Mouse (Mus musculus): ENCODE measurements around the gene Gm13030. TPM values are rescaled to one million over a fixed set of nuclear protein-coding genes. Genes with fewer than 3 reads are reported as not detected.
"Not testable (repeated sequence)": the region's sequence is repeated elsewhere in the genome, so short reads cannot be mapped to it uniquely, and the experiment has no call there.

Gm13030 gene
- polyA plus RNA-seq, 1 experiment from 2014 or later: not detected

GRCm38 (mm10) chr4:138841386-138841785 is 32.4 kb downstream of the Gm13030 start:
- no peak overlapping the region for H3K9ac ChIP-seq
- WGBS: 74% methylated on average over 7 of the region's 7 CpGs
- ATAC-seq (replicated peaks; ENCODE audit: insufficient number of reproducible peaks, insufficient read depth, low FRiP score, low read depth): no peak

GRCm38 (mm10) chr4:138840726-138841125 is 33.0 kb downstream of the Gm13030 start:
- Histone ChIP-seq H3K36me3 (no peaks in the 10 kb centered on the region), H3K9me3 (replicated peaks) (peaks cover 10% of the 10 kb centered on the region; the same call in 1 of the 2 replicates), H3K4me2 (no peak overlapping the region), H3K4me3 (no peak overlapping the region), H3K9ac (no peak overlapping the region), H3K27ac (no peak overlapping the region), H3K27me3 (no peaks in the 10 kb centered on the region; the same call in 1 of the 2 replicates), H3K4me1 (replicated peaks) (no peaks in the 10 kb centered on the region)
- ATAC-seq (replicated peaks; ENCODE audit: insufficient number of reproducible peaks, insufficient read depth, low FRiP score, low read depth): no peak
- WGBS: 74% methylated on average over 8 of the region's 8 CpGs

More at GRCm38 (mm10) chr4:138841386-138841785, 32.4 kb downstream of the Gm13030 start:
- H3K27ac ChIP-seq: no peak overlapping the region
- H3K27me3 ChIP-seq: no peaks in the 10 kb centered on the region; the same call in 1 of the 2 replicates
- no peak overlapping the region for H3K4me3 ChIP-seq
- no peaks in the 10 kb centered on the region for H3K36me3 ChIP-seq
- H3K4me1 ChIP-seq (replicated peaks): no peaks in the 10 kb centered on the region
- no peak overlapping the region for H3K4me2 ChIP-seq
- peaks cover 10% of the 10 kb centered on the region; the same call in 1 of the 2 replicates for H3K9me3 ChIP-seq (replicated peaks)

GRCm38 (mm10) chr4:138839806-138840205 is 34.0 kb downstream of the Gm13030 start:
- no peaks in the 10 kb centered on the region for H3K36me3 ChIP-seq
- ATAC-seq (replicated peaks; ENCODE audit: insufficient number of reproducible peaks, insufficient read depth, low FRiP score, low read depth): no peak
- H3K4me1 ChIP-seq (replicated peaks): no peaks in the 10 kb centered on the region
- no peak overlapping the region for H3K4me2 ChIP-seq
- H3K27ac ChIP-seq: no peak overlapping the region
- no peaks in the 10 kb centered on the region; the same call in 1 of the 2 replicates for H3K27me3 ChIP-seq
- H3K9me3 ChIP-seq (replicated peaks): peaks cover 5% of the 10 kb centered on the region; the same call in 1 of the 2 replicates
- 72% methylated on average over 6 of the region's 6 CpGs for WGBS
- H3K4me3 ChIP-seq: no peak overlapping the region
- no peak overlapping the region for H3K9ac ChIP-seq

- H3K4me1 ChIP-seq (replicated peaks): peaks cover 7% of the 10 kb centered on the region
- WGBS: 42% methylated on average over 11 of the region's 11 CpGs
- no peak overlapping the region for H3K4me3 ChIP-seq
- H3K9ac ChIP-seq: no peak overlapping the region
- peaks cover 5% of the 10 kb centered on the region; the same call in 1 of the 2 replicates for H3K9me3 ChIP-seq (replicated peaks)
- ATAC-seq (replicated peaks; ENCODE audit: insufficient number of reproducible peaks, insufficient read depth, low FRiP score, low read depth): no peak
- H3K27me3 ChIP-seq: peaks cover 50% of the 10 kb centered on the region
- H3K36me3 ChIP-seq: no peaks in the 10 kb centered on the region
- H3K4me2 ChIP-seq: no peak overlapping the region
- no peak overlapping the region for H3K27ac ChIP-seq
These were observed 46.6 kb downstream of the Gm13030 start for GRCm38 (mm10) chr4:138827147-138827546.

GRCm38 (mm10) chr4:138825751-138826567 is 47.8 kb downstream of the Gm13030 start:
- Histone ChIP-seq H3K4me1 (replicated peaks) (peaks cover 7% of the 10 kb centered on the region), H3K27ac (no peak overlapping the region), H3K4me2 (no peak overlapping the region), H3K36me3 (no peaks in the 10 kb centered on the region), H3K4me3 (no peak overlapping the region), H3K9me3 (replicated peaks) (peaks cover 5% of the 10 kb centered on the region; the same call in 1 of the 2 replicates), H3K27me3 (peaks cover 42% of the 10 kb centered on the region), H3K9ac (no peak overlapping the region)
- 26% methylated on average over 18 of the region's 18 CpGs for WGBS
- peak; percentile 62; the same call in 1 of the 2 replicates for ATAC-seq (replicated peaks; ENCODE audit: insufficient number of reproducible peaks, insufficient read depth, low FRiP score, low read depth)

GRCm38 (mm10) chr4:138824660-138825059 is 49.1 kb downstream of the Gm13030 start:
- H3K9me3 ChIP-seq (replicated peaks): peaks cover 5% of the 10 kb centered on the region; the same call in 1 of the 2 replicates
- 93% methylated on average over 2 of the region's 2 CpGs for WGBS
- H3K4me1 ChIP-seq (replicated peaks): peaks cover 7% of the 10 kb centered on the region
- ATAC-seq (replicated peaks; ENCODE audit: insufficient number of reproducible peaks, insufficient read depth, low FRiP score, low read depth): no peak
- H3K4me3 ChIP-seq: no peak overlapping the region
- no peak overlapping the region for H3K9ac ChIP-seq
- H3K27me3 ChIP-seq: peaks cover 41% of the 10 kb centered on the region
- H3K4me2 ChIP-seq: no peak overlapping the region
- H3K36me3 ChIP-seq: no peaks in the 10 kb centered on the region
- no peak overlapping the region for H3K27ac ChIP-seq

GRCm38 (mm10) chr4:138824161-138824560 is 49.6 kb downstream of the Gm13030 start:
- Histone ChIP-seq H3K27me3 (peaks cover 38% of the 10 kb centered on the region), H3K4me1 (replicated peaks) (peaks cover 12% of the 10 kb centered on the region)
- not testable (repeated sequence) for H3K36me3 ChIP-seq; H3K4me2 ChIP-seq; H3K9me3 ChIP-seq (replicated peaks); ATAC-seq (replicated peaks; ENCODE audit: insufficient number of reproducible peaks, insufficient read depth, low FRiP score, low read depth); H3K9ac ChIP-seq; H3K27ac ChIP-seq; H3K4me3 ChIP-seq
- WGBS: 72% methylated on average over 2 of the region's 2 CpGs

GRCm38 (mm10) chr4:138821036-138821435 is 52.7 kb downstream of the Gm13030 start:
- Histone ChIP-seq H3K9me3 (replicated peaks) (peaks cover 5% of the 10 kb centered on the region; the same call in 1 of the 2 replicates), H3K36me3 (no peaks in the 10 kb centered on the region), H3K27me3 (peaks cover 17% of the 10 kb centered on the region; the same call in 1 of the 2 replicates), H3K4me2 (no peak overlapping the region), H3K4me3 (no peak overlapping the region), H3K27ac (no peak overlapping the region), H3K4me1 (replicated peaks) (peaks cover 18% of the 10 kb centered on the region), H3K9ac (no peak overlapping the region)
- ATAC-seq (replicated peaks; ENCODE audit: insufficient number of reproducible peaks, insufficient read depth, low FRiP score, low read depth): no peak
- WGBS: 82% methylated on average over 2 of the region's 2 CpGs

Other genes starting within 250 kb of the Gm13030 start
- not detected in 2 replicates for gene Vwa5b1, start 238.1 kb downstream of the Gm13030 start, polyA plus RNA-seq (2015; fragmentation: Nextera tagmentation; extraction: Ambion mirVana)
- 0.18 and 0.24 TPM in 2 replicates for gene Pla2g2c, start 149.2 kb downstream of the Gm13030 start, polyA plus RNA-seq (2015; fragmentation: Nextera tagmentation; extraction: Ambion mirVana)
- gene Ubxn10, start 136.8 kb downstream of the Gm13030 start, polyA plus RNA-seq (2015; fragmentation: Nextera tagmentation; extraction: Ambion mirVana): 0.84 and 1.2 TPM in 2 replicates
- gene Pla2g2f, start 116.3 kb downstream of the Gm13030 start, polyA plus RNA-seq (2015; fragmentation: Nextera tagmentation; extraction: Ambion mirVana): 0.09 TPM in 1 of 2 replicates, not detected in the other
- not detected in 2 replicates for gene Pla2g2d, start 98.2 kb downstream of the Gm13030 start, polyA plus RNA-seq (2015; fragmentation: Nextera tagmentation; extraction: Ambion mirVana)
- gene Pla2g5, start 10.5 kb downstream of the Gm13030 start, polyA plus RNA-seq (2015; fragmentation: Nextera tagmentation; extraction: Ambion mirVana): 2.7 and 3.6 TPM in 2 replicates
- not detected in 2 replicates for gene Pla2g2e, start 4.0 kb upstream of the Gm13030 start, polyA plus RNA-seq (2015; fragmentation: Nextera tagmentation; extraction: Ambion mirVana)
- gene Otud3, start 40.0 kb upstream of the Gm13030 start, polyA plus RNA-seq (2015; fragmentation: Nextera tagmentation; extraction: Ambion mirVana): 2.6 and 3.3 TPM in 2 replicates
- gene Rnf186, start 93.1 kb upstream of the Gm13030 start, polyA plus RNA-seq (2015; fragmentation: Nextera tagmentation; extraction: Ambion mirVana): 0.13 and 0.29 TPM in 2 replicates
- gene Tmco4, start 98.9 kb upstream of the Gm13030 start, polyA plus RNA-seq (2015; fragmentation: Nextera tagmentation; extraction: Ambion mirVana): 6.9 and 7.1 TPM in 2 replicates
- not detected in 2 replicates for gene Htr6, start 201.6 kb upstream of the Gm13030 start, polyA plus RNA-seq (2015; fragmentation: Nextera tagmentation; extraction: Ambion mirVana)
- gene Nbl1, start 219.0 kb upstream of the Gm13030 start, polyA plus RNA-seq (2015; fragmentation: Nextera tagmentation; extraction: Ambion mirVana): 21.4 and 34.5 TPM in 2 replicates